Mouse (Mus musculus): ENCODE measurements around the gene Ccnd3.
A peak's percentile ranks its signal among the peaks of the same experiment; 100 is the strongest.

DNA sequence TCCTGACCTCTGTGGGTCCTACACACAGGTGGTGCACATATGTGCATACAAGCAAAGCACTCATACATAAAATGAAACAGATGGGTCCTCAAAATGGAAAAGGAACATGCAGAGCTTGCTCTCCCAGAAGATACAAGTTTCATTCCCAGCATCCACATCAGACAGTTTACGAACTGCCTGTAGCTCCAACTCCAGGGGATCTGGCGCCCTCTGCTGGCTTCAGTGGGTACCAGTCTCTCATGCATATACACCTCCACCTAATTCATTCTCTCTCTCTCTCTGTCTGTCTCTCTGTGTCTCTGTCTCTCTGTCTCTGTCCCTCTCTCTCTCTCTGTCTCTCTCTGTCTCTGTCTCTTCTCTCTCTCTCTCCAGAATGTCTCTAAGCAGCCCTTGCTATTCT is 22.4 kb upstream of the Ccnd3 start:
- peak; percentile 83 for TF ChIP-seq CTCF (IDR thresholded peaks at IDR 0.05; ENCODE audit: borderline replicate concordance, insufficient read depth, low read length)
- no peak for TF ChIP-seq POLR2A (IDR thresholded peaks at IDR 0.05; ENCODE audit: low read depth, low read length)
